Mouse (Mus musculus) CH12.LX (cell line): ENCODE measurements at regions not wholly inside any gene's neighbourhood (a gene's known extent, or its start where the extent isn't known, plus 50 kb on each side); places are given as distances from the start of the nearest gene placed in this dataset.

Experiments
- DNase-seq: peaks from one replicate; pipeline ENCODE4 v3.0.0-alpha.2; 2013; ENCODE audit errors: extremely low read depth
- H3K27ac ChIP-seq: 2 replicates; pipeline ENCODE4 v1.5.1; 2012; ENCODE audit warnings: low read depth, mild to moderate bottlenecking, control low read depth, moderate library complexity; ENCODE audit not compliant: insufficient read depth
- H3K27me3 ChIP-seq: replicated peaks from 2 replicates; pipeline ENCODE3; 2012; ENCODE audit warnings: inconsistent platforms
- H3K36me3 ChIP-seq, 2 experiments: replicated peaks in 1 of 2; 2 replicates each; pipeline versions ENCODE3 to v1.6.1; 2012; ENCODE audit warnings: inconsistent platforms in 1 of 2, low read length in 1 of 2, mild to moderate bottlenecking in 1 of 2, mixed read lengths in 1 of 2, moderate library complexity in 1 of 2; ENCODE audit not compliant: control insufficient read depth in 1 of 2, insufficient read depth in 1 of 2
- H3K4me1 ChIP-seq, 2 experiments: 2 replicates each; pipeline ENCODE4 v1.6.1; 2012; ENCODE audit warnings: inconsistent platforms in 1 of 2, moderate library complexity in 1 of 2; ENCODE audit not compliant: insufficient read depth in 2 of 2, control insufficient read depth in 1 of 2
- H3K4me2 ChIP-seq: 2 replicates; pipeline ENCODE4 v1.6.1; 2012; ENCODE audit warnings: low read depth, mild to moderate bottlenecking, control low read depth; ENCODE audit not compliant: poor library complexity, insufficient read depth, severe bottlenecking
- H3K4me3 ChIP-seq, 3 experiments: fragments of 150-350 bp in 1 of 3; sonication (generic) in 1 of 3; replicated peaks in 1 of 3; 2 replicates each; pipeline versions ENCODE3 to v1.5.1; 2011 to 2012; ENCODE audit warnings: low read depth in 2 of 3, low read length in 2 of 3, mild to moderate bottlenecking in 2 of 3, moderate library complexity in 2 of 3, control low read depth in 1 of 3, improper control_type of control experiment in 1 of 3, inconsistent platforms in 1 of 3, mixed read lengths in 1 of 3; ENCODE audit not compliant: poor library complexity in 1 of 3
- H3K79me2 ChIP-seq: replicated peaks from 2 replicates; pipeline ENCODE4 v1.6.1; 2012; ENCODE audit warnings: mild to moderate bottlenecking, moderate library complexity; ENCODE audit not compliant: control insufficient read depth, poor library complexity, insufficient read depth, severe bottlenecking; ENCODE audit errors: extremely low read depth
- H3K9ac ChIP-seq: 2 replicates; pipeline ENCODE4 v1.6.1; 2012; ENCODE audit warnings: low read depth, mild to moderate bottlenecking, control low read depth, moderate library complexity; ENCODE audit not compliant: insufficient read depth
- H3K9me3 ChIP-seq: replicated peaks from 2 replicates; pipeline ENCODE3; 2012; ENCODE audit warnings: low read length, inconsistent platforms, mixed read lengths
- CHD1 ChIP-seq: IDR thresholded peaks from 2 replicates; pipeline ENCODE4 v1.6.1; 2012; ENCODE audit warnings: low read depth, low read length, improper control_type of control experiment, inconsistent platforms
- CHD2 ChIP-seq: IDR thresholded peaks from 2 replicates; pipeline ENCODE4 v1.6.1; 2011; ENCODE audit warnings: low read length, improper control_type of control experiment
- E2F4 ChIP-seq: IDR thresholded peaks from 2 replicates; pipeline ENCODE4 v1.6.1; 2011; ENCODE audit warnings: low read depth, low read length, improper control_type of control experiment; ENCODE audit not compliant: insufficient replicate concordance
- MAFK ChIP-seq: IDR thresholded peaks from 2 replicates; pipeline ENCODE4 v1.6.1; 2011; ENCODE audit warnings: low read length, improper control_type of control experiment; ENCODE audit not compliant: insufficient replicate concordance
- MAZ ChIP-seq: IDR thresholded peaks from 2 replicates; pipeline ENCODE4 v1.6.1; 2012; ENCODE audit warnings: low read depth, mild to moderate bottlenecking, inconsistent platforms, low read length, improper control_type of control experiment, moderate library complexity
- MEF2A ChIP-seq: IDR thresholded peaks from 2 replicates; pipeline ENCODE4 v1.6.1; 2014; ENCODE audit warnings: low read depth, mild to moderate bottlenecking, inconsistent platforms, low read length, improper control_type of control experiment, borderline replicate concordance
- MXI1 ChIP-seq: IDR thresholded peaks from 2 replicates; pipeline ENCODE4 v1.6.1; 2011; ENCODE audit warnings: mild to moderate bottlenecking, low read depth, low read length, improper control_type of control experiment
- PAX5 ChIP-seq: IDR thresholded peaks from 2 replicates; pipeline ENCODE4 v1.6.1; 2012; ENCODE audit warnings: low read length, inconsistent platforms, mixed read lengths
- POLR2A ChIP-seq: IDR thresholded peaks from 2 replicates; pipeline ENCODE4 v1.6.1; 2011; ENCODE audit warnings: low read depth, mild to moderate bottlenecking, improper control_type of control experiment, low read length
- RAD21 ChIP-seq: IDR thresholded peaks from 2 replicates; pipeline ENCODE4 v1.6.1; 2011; ENCODE audit warnings: low read depth, mild to moderate bottlenecking, low read length, improper control_type of control experiment, moderate library complexity
- RCOR1 ChIP-seq: conservative IDR thresholded peaks from 2 replicates; pipeline ENCODE4 v1.6.1; 2012; ENCODE audit warnings: low read depth, mild to moderate bottlenecking, inconsistent platforms, low read length, improper control_type of control experiment
- USF2 ChIP-seq: conservative IDR thresholded peaks from 2 replicates; pipeline ENCODE4 v1.6.1; 2011; ENCODE audit warnings: low read depth, low read length, improper control_type of control experiment
- ZC3H11A ChIP-seq: IDR thresholded peaks from 2 replicates; pipeline ENCODE4 v1.6.1; 2012; ENCODE audit warnings: low read depth, mild to moderate bottlenecking, inconsistent platforms, low read length, improper control_type of control experiment
- ZMIZ1 ChIP-seq: IDR thresholded peaks from 2 replicates; pipeline ENCODE4 v1.6.1; 2012; ENCODE audit warnings: low read depth, mild to moderate bottlenecking, inconsistent platforms, low read length, improper control_type of control experiment
- ZNF384 ChIP-seq: IDR thresholded peaks from 2 replicates; pipeline ENCODE4 v1.6.1; 2012; ENCODE audit warnings: low read depth, low read length, improper control_type of control experiment, inconsistent platforms
- dilution Hi-C: fragments of 300-500 bp; cut with MboI; formaldehyde crosslinking; loops from 2 replicates; pipeline ENCODE4 v1.14.3; 2020; ENCODE audit warnings: low sequenced_read_pairs; ENCODE audit not compliant: extremely low pct_unique_long_range_greater_than_20kb, extremely low pct_ligation_motif_present
- in situ Hi-C: fragments of 300-500 bp; cut with MboI; formaldehyde crosslinking; loops from 3 replicates; pipeline ENCODE4 v1.14.3; 2019; ENCODE audit warnings: low sequenced_read_pairs, low pct_ligation_motif_present, low pct_unique_long_range_greater_than_20kb, mixed read lengths

DNA sequence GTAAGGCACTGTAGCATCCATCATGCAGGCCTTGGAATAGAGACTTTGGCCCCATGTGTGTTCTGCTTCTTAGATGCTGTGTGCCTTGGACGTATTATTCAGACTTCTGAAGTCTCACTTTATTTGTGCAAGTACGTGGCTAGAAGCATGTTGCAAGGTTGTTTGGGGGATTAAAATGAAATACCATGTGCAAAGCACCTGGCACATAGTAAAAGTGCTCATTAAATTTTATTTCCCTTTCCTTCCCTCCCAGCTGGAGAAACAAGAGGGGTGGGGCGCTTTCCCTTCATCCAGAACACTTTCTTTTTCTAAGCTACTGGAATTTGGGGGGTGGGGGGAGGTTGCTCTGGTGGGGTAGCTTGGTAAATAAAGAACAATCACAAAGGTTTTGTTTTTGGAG, 248.7 kb upstream of the Smim15 start:
- no peak for DNase-seq
- Histone ChIP-seq H3K4me1 (peaks cover 5 to 16% of the 10 kb centered on the region in 2 experiments), H3K9ac (no peak overlapping the region), H3K36me3 (peaks cover 0 to 2% of the 10 kb centered on the region in 2 experiments), H3K4me2 (no peak overlapping the region), H3K27ac (no peak overlapping the region), H3K79me2 (no peaks in the 10 kb centered on the region; the same call in 1 of the 2 replicates), H3K27me3 (no peaks in the 10 kb centered on the region), H3K4me3 (no peak overlapping the region), H3K9me3 (no peaks in the 10 kb centered on the region)
- in situ Hi-C loops (no loop called here), dilution Hi-C loops (no loop called here)
- no peak for TF ChIP-seq RCOR1
- no peak for TF ChIP-seq USF2
- no peak for TF ChIP-seq ZMIZ1
- no peak for TF ChIP-seq MXI1
- TF ChIP-seq MAZ: no peak
- TF ChIP-seq POLR2A: no peak
- no peak for TF ChIP-seq MAFK
- no peak for TF ChIP-seq E2F4

DNA sequence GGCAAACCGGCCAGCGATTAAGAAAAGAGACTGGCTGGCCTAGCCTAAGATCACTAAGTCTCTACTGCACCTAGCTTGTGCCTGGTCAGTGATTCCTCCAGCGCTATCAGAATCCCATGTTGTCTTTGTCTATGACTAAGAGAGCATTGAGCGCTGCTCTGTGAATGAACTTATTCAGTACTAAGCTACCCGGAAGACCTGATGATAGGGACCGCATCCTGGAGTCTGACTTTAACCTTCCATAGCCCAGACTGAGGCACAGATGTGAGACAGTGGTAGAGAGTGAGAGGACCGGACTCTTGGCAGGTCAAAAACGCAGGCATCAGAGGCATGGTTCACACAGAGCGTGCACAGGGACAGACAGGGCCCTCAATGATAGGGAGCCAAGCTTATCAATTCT, 252.5 kb upstream of the Smim15 start:
- dilution Hi-C loops: no loop called here
- Histone ChIP-seq H3K9me3 (no peaks in the 10 kb centered on the region), H3K36me3 (peaks cover 0 to 4% of the 10 kb centered on the region in 2 experiments), H3K79me2 (no peaks in the 10 kb centered on the region; the same call in 1 of the 2 replicates), H3K4me3 (no peak overlapping the region), H3K27ac (no peak overlapping the region), H3K27me3 (no peaks in the 10 kb centered on the region), H3K9ac (no peak overlapping the region), H3K4me2 (no peak overlapping the region), H3K4me1 (peaks cover 5 to 11% of the 10 kb centered on the region in 2 experiments)
- no peak for DNase-seq
- TF ChIP-seq ZC3H11A (no peak), MAFK (no peak), PAX5 (no peak), CHD1 (no peak), ZNF384 (no peak), RAD21 (no peak), CHD2 (no peak)
- in situ Hi-C loops: no loop called here

DNA sequence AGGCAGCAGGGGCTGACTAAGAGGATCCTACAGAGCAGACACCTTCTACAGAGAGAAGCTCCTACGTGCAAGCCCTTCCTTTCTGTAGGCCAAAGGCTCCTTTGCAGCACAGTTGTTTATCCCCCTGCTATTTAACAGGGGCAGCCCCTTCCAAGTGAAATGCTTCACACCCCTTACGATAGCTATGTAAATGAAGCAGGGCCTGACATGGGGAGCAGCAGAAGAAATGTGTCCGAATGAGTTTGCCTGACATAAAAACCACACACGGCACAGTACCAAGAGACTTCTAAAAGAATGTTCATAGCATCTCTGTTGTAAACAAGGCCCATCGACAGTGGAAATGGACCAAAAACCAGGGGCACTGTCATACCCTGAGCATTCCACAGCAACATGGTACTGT, 259.3 kb upstream of the Smim15 start:
- Histone ChIP-seq H3K9ac (no peak overlapping the region), H3K4me2 (0 out of 2 replicates have a peak overlapping the region, but pooled peaks have one; percentile 1), H3K79me2 (no peaks in the 10 kb centered on the region), H3K4me1 (peaks cover 6 to 24% of the 10 kb centered on the region in 2 experiments), H3K27ac (no peak overlapping the region), H3K27me3 (no peaks in the 10 kb centered on the region), H3K36me3 (peaks cover 0 to 6% of the 10 kb centered on the region in 2 experiments), H3K4me3 (no peak overlapping the region), H3K9me3 (no peaks in the 10 kb centered on the region)
- dilution Hi-C loops (no loop called here), in situ Hi-C loops (no loop called here)
- peak; percentile 55 for DNase-seq
- peak; percentile 11; the same call in 1 of the 2 replicates for TF ChIP-seq MEF2A
- no peak for TF ChIP-seq CHD1
